Mouse (Mus musculus): Measurements from ENCODE around the gene Rsbn1l.
"Not testable (repeated sequence)": the region's sequence is repeated elsewhere in the genome, so short reads cannot be mapped to it uniquely, and the experiment has no call there.

Gene Rsbn1l

DNA sequence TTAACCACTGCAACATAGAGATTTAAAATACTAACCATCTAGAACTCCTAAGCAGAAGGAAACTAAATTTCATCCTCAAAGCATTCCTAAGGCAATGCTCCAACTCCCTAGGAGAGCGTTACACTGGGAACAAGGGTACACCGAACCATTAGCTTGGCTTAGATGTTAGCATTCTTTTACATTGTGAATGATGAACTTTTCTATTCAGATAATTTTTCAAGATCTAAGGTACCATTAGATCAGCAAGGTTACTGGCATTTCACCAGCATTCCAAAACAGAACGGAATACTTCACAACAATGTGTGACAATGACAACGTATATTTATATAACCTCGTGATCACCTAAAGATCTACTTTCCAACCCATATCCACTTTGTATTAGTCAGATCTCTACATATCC, 6.1 kb downstream of the Rsbn1l start:
- no peak for DNase-seq

DNA sequence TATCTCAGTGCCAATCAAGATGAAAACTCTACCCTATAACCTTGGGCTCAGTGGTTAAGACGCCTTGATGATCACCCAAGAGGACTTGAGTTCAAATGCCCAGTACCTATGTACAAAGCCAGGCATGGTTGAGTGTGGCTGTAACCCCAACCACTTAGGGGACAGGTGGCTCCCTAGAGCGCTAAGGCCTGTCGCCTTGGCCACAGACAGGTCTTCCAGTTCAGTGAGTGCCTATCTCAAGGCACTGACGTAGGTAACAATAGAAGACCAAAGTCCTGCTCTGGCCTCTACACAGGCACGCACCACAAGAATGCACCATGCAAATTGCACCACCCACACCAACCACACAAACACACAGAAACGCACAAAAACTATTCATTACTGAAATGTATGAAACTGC, 9.3 kb downstream of the Rsbn1l start:
- no peak for DNase-seq

DNA sequence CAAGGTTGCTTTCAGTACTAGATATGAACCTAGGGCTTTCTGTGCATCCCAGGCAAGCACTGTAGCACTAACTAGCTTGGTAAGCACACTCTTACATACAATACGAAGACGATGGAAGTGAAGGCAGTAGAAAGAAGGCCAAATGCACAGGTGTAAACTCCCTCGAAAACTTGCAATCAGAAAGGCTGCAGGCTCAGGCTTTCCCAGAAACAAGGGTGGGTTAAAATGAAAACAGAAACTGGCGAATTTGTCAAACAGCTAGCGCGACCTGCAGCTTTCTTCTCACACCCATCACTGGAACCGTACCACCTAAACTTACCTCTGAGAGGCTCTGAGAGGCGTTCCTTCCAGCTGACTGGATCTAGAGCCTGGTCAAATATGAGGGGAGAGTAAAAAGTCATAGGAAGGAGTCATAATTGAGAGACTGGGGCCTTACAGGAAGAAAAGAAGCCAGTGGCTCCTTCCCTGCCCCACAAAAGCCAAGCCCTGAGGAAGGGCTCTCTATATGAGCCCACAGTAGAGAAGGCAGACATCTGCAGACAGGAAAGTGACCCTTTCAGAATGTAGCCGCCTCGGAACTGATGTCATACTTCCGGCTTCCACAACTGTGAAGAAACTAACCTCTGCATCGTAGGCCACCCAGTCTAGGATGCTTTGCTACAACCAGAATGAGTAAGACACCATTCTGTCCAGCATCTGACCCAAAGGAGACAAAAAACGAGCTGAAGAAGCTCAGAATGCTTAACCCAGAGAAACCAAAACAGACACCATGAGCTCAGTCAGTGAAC, 11.0 kb downstream of the Rsbn1l start:
- DNase-seq = peak; percentile 30 to 51

DNA sequence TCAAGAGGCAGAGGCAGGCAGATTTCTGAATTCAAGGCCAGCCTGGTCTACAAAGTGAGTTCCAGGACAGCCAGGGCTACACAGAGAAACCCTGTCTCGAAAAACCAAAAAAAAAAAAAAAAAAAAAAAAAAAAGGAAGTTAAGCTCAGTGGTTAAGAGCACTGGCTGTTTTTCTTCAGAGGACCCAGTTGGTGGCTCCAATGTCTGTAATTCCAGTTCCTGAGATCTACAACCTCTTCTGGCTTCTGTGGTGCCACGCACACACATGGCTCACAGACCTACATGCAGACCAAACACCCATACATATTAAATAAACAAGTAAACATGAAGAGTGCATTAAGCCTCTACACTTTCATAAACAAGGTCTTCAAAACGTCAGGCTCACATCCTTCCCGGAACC, 12.4 kb downstream of the Rsbn1l start:
- DNase-seq = not testable (repeated sequence)

DNA sequence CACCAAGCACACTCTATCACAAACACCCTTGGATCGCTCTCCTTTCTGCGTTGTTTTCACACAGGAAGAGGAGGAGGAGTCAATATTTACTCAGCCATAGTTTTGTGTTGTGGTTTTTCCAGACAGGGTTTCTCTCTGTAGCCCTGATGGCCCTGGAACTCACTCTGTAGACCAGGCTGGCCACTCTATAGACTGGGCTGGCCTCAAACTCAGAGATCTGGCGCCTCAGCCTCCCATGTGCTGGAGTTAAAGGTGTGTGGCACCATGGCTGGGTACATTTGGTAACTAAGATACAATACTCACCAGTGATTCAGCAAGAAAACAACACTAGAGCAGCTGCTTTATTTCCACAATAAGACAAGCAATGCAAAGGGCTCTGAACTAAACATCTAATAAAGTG, 13.7 kb downstream of the Rsbn1l start:
- DNase-seq = no peak

DNA sequence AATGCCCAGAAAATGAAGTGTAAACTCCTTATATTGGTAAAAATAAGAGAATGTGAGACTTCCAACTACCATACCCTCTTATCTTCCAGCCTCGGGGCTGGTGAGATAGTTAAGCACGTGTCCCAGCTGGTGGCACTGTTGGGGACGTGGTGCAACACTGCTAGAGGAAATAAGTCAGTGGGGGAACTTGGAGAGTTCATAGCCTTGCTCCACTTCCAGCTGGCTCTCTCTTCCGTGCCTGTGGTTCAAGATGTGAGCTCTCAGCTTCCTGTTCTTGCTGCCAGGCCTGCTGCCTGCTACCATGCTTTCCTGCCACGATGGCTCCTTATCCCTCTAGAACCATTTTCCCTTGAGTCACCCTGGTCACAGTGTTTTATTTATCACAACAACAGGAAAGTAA, 15.0 kb downstream of the Rsbn1l start:
- DNase-seq = peak; percentile 51 to 67

DNA sequence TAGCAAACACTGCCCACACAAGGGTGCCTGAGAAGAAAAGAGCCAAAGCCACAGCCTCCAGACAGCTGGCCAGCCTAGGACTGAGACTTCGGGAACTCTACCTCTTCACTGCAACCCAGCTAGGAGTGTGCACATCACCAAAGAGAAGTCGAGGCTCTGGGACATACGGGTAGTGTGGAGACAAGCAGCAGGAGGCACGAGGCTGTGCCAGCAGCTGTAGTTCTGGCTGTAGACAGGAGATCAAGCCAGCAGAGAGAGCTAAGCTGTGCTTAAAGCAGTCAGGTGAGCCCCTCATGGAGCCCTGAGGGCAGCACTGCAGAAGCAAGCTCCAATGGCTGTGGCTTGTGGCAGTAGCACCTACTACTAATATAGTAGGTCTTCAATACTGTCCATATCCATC, 15.5 kb downstream of the Rsbn1l start:
- DNase-seq = no peak

DNA sequence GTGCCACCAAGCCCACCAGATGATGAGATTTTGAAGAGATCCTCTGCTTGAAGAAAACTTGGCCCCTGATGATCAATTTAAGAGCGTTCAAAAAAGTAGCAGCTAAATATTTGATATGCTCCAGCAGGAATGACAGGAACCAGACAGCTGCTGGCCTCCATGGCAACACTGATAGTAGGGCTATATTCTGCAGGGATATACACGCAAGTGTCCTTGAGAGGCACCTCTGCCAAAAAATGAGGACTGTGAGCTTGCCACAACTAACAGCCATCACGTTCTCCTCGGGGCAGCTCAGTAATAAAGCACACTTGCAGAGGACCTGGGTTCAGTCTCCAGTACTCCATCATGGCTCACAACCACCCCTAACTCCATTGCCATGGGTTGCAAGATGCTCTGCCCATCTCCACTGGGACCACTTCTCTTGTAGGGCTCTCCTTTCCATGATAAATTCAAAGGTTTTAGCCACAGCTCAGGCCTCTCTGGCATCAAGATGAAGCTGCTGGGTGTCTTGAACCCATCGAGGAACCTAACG, 16.1 kb downstream of the Rsbn1l start:
- DNase-seq = no peak

DNA sequence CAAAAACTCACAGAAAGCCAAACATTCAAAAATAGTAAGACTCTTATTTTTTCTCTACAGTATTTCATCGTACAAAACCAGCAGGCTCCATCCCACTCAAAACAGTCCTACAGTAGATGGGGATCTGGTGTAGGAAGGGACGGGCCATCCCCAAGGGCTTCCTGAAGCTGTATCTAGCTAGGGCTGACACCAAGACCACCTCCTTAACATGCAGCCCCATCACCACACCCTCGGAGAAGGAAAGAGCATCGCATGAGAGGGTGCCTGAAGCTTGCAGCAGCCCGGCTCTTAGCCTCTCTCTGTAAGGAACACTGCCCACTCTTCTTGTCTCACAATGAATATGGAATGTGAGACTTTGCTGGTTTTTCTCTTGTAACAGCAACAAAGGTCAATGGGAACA, 17.7 kb downstream of the Rsbn1l start:
- DNase-seq = no peak

DNA sequence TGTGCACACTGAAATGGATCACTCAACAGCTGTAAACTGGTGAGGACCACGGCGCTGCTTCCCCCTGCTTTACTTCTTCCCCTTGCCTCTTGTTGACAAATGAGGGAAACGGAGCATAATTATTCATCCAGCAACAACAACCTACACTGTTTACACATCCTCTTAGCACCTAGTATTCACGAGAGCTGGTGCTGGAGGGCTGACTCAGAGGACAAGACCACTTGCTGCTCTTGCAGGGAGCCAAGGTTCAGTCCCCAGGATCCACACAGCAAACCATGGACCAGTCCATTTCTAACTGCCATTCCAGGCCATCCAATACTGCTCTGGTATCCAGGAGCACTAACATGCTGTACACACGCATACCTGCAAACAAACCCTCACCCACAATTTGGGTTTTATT, 20.3 kb downstream of the Rsbn1l start:
- DNase-seq = no peak

DNA sequence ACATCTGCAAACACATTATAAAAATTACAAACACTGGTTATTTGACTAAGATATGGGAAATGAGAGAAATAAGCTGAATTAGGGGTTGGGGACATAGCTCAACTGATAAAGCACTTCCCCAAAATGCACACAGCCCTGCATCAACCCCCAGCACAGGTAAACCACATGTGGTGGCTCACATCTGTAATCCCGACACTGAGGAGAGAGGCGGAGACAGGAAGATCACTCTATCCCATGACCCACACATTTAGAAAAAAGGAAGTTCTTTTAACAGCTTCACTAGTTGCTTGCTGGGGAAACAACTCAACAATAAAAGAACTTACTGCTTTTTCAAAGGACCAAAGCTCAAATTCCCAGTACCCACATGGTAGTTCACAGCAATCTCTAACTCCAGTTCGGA, 23.6 kb downstream of the Rsbn1l start:
- DNase-seq = no peak

DNA sequence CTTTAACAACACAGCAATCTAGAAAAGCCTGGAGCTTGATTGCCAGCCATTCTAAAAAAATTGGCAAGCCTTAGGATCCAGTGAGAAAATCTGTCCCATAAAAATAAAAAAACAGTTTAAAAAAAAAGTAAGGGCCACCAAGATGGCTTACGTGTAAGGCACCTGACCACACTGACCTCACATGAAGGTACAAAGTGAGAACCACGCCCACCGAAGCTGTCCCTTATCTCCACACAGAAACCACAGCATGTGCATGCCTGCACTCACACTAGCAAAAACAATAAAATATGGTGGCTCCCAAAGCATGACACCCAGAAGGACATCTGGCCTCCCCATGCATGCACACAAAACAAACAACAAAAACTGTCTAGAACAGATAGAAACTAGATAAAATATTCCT, 24.9 kb downstream of the Rsbn1l start:
- DNase-seq = no peak

DNA sequence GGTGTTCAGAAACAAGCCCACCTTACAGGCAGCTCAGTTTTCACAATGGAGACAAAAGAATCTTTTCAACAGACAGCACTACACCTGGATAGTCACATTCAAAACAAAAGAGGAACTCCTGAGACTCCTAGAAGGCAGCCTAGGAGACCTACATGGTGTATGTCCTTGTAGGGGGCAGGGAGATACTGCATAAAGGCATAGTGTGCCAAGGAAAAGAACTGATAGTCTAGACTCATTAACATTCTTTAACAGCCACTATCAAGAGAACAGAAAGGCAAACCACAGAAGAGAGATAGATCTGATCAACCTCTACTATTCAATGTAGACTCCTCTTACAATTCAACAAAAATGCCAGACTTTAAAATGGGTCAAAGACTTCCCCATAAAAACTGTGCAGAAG, 25.8 kb downstream of the Rsbn1l start:
- no peak for DNase-seq

DNA sequence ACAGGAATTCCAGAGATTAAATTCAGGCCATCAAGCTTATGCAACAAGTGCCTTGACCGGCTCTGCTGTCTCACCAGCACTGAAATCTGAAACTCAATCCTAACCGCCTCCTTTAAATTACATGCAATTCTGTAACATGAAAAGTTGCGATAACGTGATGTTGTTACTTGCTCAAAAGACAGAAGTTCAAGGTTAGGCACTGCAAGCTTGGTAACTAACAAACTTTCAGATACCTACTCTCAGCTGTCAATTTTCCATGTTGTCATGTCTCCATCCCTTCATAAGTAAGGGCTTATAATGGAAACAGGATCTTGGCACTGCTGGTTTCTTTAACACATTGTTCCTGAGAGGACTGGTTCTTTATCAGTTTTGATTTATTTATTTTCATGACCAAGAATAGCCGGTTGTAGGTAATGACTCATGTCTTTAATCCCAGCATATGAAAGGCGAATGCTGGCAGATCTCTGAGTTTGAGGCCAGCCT, 26.5 kb downstream of the Rsbn1l start:
- no peak for DNase-seq

DNA sequence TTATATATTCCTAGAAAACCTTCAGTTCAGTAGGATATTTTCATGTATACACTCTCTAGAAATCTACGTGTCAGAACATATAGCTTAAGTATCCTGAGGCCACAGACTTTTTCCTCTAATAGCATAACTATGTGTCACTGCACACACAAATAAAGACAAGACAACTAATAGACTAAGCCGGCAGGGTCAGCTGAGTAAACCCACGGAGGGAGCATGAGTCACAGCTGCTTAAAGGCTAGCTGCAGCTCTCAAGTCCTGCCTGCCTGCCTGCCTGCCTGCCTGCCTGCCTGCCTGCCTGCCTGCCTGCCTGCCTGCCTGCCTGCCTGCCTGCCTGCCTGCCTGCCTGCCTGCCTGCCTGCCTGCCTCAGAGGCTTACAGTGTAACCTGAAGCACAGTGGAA, 30.7 kb downstream of the Rsbn1l start:
- no peak for DNase-seq

DNA sequence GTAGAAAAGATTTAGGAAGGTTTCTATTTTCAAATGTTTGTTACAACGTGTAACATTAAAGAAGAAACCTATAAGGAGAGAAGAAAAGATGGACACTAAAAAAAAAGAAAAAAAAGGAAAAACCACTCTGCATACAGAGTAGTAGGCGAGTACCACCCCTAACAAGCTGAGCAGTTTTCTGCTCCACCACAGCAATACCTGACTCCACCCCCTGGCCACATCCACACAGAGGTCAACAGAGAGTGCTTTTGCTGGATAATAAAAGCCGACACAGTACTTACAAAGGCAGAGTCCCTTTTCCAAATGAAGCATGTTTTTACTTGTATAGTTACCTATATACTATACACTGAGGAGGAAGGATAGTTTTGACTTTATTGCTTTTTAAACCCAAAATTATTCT, 31.6 kb downstream of the Rsbn1l start:
- DNase-seq = no peak

DNA sequence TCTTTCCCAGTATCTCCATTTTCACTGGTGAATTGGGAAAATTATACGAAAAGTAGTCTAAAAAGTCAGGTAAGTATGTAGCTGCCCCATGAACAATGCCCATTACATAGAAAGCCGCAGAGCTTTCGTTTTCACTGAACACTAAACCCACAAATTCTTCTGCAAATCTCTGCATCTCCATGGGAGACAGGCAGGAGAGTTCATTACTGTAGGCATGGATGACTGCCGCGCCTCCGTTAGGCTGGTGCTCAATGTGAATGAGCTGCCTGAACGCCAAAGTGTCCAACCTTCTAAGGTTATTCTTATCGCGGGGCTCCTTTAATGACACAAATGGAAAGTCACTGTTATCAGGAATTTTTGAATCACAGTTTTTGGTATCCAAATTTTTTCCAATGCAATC, 36.6 kb downstream of the Rsbn1l start:
- DNase-seq = no peak

DNA sequence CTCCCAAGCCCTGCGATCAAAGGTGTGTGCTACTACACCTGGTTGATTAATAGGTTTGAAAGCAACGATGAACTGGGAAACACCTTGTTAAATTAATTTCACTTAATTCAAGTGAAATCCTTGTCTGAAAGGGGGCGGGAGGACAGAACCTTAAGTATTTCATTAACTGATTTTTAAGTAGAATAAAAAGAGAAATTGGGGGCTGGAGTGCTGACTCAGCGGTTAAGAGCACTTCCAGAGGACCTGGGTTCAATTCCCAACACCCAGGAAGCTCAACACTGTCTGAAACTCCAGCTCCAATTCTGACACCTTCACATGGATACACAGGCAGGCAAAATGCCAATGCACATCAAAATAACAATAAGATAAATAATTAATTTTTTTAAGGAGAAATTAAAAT, 37.2 kb downstream of the Rsbn1l start:
- no peak for DNase-seq

DNA sequence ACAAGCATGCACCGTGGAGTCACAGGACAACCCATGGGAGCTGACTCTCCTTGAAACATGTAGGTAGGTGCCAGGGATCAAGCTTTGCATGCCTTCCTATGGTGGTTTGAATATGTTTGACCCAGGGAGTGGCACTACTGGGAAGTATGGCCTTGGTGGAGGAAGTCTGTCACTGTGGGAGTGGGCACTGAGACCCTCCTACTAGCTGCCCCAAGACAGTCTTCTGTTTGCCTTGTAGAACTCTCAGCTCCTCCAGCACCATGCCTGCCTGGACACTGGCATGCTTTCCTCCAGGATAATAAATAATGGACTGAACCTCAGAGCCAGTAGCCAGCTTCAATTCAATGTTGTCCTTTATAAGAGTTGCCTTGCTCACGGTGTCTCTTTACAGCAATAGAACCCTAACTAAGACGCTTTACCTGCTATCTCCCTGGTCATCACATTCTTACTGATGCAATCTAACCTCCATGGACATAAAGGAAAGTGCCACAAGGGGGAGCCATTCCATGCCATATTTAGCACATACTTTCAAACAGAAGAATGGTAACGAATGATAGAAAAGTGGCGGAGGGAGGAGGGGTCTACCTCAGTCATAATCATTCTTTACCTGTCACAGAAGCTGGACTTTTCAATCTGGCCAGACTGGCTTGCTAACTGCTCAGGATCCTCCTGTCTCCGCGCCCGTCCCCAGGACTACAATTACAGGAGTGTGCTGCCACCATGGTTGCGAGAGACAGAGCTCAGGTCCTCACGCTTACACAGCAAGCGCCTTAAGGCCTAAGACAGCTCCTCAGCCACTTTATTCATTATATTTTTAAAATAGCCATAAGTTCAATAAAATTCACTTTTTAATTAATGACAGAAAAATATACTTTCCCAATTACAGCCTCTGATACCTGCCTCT, 42.6 kb downstream of the Rsbn1l start:
- DNase-seq = peak; percentile 49 to 63

DNA sequence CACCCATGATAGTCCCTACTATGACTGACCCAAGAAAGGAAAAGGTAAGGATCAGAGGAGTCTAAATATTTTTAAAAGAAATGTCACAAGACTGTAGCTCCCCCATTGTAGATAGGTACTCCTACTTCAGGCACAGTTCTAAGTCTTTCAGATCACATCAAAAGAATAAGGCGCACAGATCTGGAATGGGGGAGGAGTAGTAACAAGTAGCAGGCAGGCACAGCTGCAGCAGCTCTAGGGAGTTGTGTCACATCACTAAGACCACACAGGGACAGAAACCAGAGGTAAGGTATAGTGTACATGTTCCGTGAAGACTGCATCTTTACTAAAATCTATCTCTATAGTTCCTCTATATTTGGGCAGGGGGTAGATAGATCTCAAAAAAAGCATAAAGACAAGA, 44.5 kb downstream of the Rsbn1l start:
- no peak for DNase-seq

DNA sequence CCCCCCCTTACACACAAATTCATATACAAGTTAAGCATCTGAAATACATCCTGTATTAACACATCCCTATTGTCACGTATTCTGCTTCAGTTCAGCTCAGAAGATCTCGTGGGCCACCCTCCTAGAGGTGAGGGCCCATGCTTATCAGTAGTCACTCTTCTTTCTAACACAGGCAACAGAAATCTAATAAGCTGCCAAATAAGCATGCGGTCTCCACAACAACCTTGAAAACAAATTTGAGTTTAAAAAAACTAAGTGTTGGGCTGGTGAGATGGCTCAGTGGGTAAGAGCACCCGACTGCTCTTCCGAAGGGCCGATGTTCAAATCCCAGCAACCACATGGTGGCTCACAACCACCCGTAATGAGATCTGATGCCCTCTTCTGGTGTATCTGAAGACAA, 50.0 kb downstream of the Rsbn1l start:
- DNase-seq = no peak

DNA sequence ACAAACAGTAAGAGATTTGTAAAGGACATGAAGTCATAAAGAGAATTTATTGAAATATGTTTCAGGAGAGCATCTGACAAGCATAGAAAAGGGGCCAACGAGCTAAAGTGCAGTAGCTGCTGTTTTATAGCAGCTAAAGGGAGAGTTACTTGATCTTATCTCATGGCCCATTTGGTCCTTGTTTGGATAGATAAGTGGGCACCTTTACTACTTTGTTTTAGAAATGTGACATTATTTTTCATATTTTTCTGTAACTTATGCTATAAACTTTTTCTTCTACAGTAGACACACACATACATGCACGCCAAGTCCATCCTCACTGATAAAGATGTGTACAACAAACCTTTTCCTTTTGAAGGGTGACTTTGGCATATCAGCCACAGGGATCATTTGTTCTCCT, 50.8 kb downstream of the Rsbn1l start:
- DNase-seq = no peak

DNA sequence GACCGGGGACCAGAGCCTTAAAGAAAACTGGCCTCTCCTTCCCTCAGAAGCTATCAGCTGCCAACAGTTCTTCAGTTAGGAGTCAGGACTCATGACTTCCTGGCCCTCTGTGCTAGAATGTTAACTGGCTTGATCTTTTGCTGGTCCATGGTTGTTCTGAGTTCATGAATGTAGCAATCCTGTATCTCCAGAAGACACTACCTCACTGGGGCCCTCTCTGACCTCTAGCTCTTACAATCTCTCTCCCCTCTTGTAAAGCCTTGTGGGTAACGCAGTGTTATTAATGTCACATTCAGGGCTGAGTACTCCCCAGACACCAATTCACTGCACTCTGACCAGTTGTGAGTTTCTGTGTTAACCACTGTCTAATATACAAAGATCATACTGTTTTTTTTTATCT, 51.6 kb downstream of the Rsbn1l start:
- DNase-seq = no peak

Measured in lung, adult 18-20 months (tissue).